12 mouse cellular contexts compared by ENCODE assay signal in the genomic region with DNA sequence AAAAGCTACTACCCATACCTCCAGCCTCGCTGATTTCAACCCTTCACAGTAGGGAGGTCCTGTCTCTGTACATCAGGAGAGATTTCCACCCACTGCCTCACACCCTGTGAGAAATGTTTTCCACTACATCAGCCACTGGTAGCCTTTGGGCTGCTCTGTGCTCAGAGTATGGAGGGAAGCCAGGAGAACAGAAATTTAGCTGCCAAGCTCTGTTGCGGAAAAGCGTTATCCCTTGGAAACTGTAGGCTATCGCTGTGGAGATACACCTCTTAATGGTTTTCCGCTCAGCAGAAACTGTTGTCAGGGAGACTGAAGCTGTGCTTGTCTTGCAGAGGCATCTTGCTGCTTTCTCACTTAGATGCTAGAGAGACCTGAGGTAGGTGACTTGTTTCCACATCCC.
DNase-seq lines count a peak whose midpoint lies in the region; ATAC-seq and TF ChIP-seq lines count a peak whose summit lies in the region.
"Had no signal": no experiment of that assay in that cellular context is flagged by ENCODE, and none has a peak within 500 bp of the region (broad histone marks: within the 10 kb centered on the region; RNA-seq: fewer than 3 reads in every experiment).

No protein-coding gene starts in this region.

- peak overlapping the region; percentile 10; the same call in 1 of the 2 replicates for H3K27ac ChIP-seq in heart, postnatal 0 days (ENCODE audit: low read depth)
- H3K27ac ChIP-seq: midbrain, embryonic 12.5 days had no signal

- H3K4me1 ChIP-seq in heart, postnatal 0 days (ENCODE audit: control insufficient read depth, insufficient read depth), result peaks cover 5% of the 10 kb centered on the region; the same call in 1 of the 2 replicates

- peak; percentile 40 for DNase-seq in gastrocnemius, adult 18-20 months (ENCODE audit: low spot score)
- no peak for DNase-seq in gastrocnemius, postnatal 36 days
- DNase-seq in left cerebral cortex, postnatal 14 days (ENCODE audit: low spot score in 2 of 2), result peak; percentile 21 to 36
- no peak for DNase-seq in left cerebral cortex, adult 18-20 months (ENCODE audit: low spot score in 2 of 2)
- DNase-seq in adipocyte (ENCODE audit: low spot score), result peak; percentile 40
- DNase-seq in heart, postnatal 0 days (ENCODE audit: low spot score), result peak; percentile 47
- DNase-seq in adrenal gland, postnatal 36 days, result no peak
- no peak for DNase-seq in ovary, postnatal 36 days (ENCODE audit: low spot score)
- DNase-seq: kidney, adult 11 months; thymus, adult 2 months had no signal

- no peaks in the 10 kb centered on the region for H3K36me3 ChIP-seq in heart, postnatal 0 days (replicated peaks; ENCODE audit: control insufficient read depth, insufficient read depth, low read length)
- H3K36me3 ChIP-seq: midbrain, embryonic 12.5 days had no signal

- peak; percentile 47 for ATAC-seq in heart, postnatal 0 days (ENCODE audit: insufficient read depth, low read depth)
- ATAC-seq: activated CD4-positive, CD25-positive, alpha-beta regulatory T cell, adult 4 months had no signal

- no peak overlapping the region for H3K4me3 ChIP-seq in heart, postnatal 0 days (ENCODE audit: low read depth, low read length)
- H3K4me3 ChIP-seq: midbrain, embryonic 12.5 days had no signal

- H3K4me2 ChIP-seq in heart, postnatal 0 days (ENCODE audit: low read depth, low read length), result 0 out of 2 replicates have a peak overlapping the region, but pooled peaks have one; percentile 5
- H3K4me2 ChIP-seq: midbrain, embryonic 12.5 days had no signal

- WGBS in heart, postnatal 0 days, result 52% methylated on average over 5 of the region's 5 CpGs

- TF ChIP-seq CTCF in heart, postnatal 0 days (IDR thresholded peaks at IDR 0.05; ENCODE audit: low read depth), result no peak

- H3K9me3 ChIP-seq in heart, postnatal 0 days (replicated peaks; ENCODE audit: control insufficient read depth, low read length), result no peaks in the 10 kb centered on the region
- H3K9me3 ChIP-seq: midbrain, embryonic 12.5 days had no signal

- no peak overlapping the region for H3K9ac ChIP-seq in heart, postnatal 0 days (replicated peaks; ENCODE audit: low read depth, low read length)
- H3K9ac ChIP-seq: midbrain, embryonic 12.5 days had no signal

- no peak for TF ChIP-seq EP300 in heart, postnatal 0 days (IDR thresholded peaks at IDR 0.05; ENCODE audit: low read depth)

- intact Hi-C loops in gastrocnemius, postnatal 36 days (cut with DNase I), result no loop called here
- intact Hi-C loops in left cerebral cortex, postnatal 14 days (cut with DNase I), result no loop called here

- no peaks in the 10 kb centered on the region for H3K27me3 ChIP-seq in heart, postnatal 0 days (ENCODE audit: control insufficient read depth, insufficient read depth, low read length)
- H3K27me3 ChIP-seq: midbrain, embryonic 12.5 days had no signal

Comparison
In these comparisons a context has a peak if more than half of its experiments do, and no peak if none do; other contexts are left out.
1. DNase-seq: peak in gastrocnemius, adult 18-20 months (single experiment), left cerebral cortex, postnatal 14 days (2 of 2), adipocyte (single experiment) and heart, postnatal 0 days (single experiment); none in gastrocnemius, postnatal 36 days (0 of 2), left cerebral cortex, adult 18-20 months (0 of 2), adrenal gland, postnatal 36 days (0 of 2) and ovary, postnatal 36 days (single experiment).